Mouse (Mus musculus): ENCODE measurements around the gene Ccdc13.

DNA sequence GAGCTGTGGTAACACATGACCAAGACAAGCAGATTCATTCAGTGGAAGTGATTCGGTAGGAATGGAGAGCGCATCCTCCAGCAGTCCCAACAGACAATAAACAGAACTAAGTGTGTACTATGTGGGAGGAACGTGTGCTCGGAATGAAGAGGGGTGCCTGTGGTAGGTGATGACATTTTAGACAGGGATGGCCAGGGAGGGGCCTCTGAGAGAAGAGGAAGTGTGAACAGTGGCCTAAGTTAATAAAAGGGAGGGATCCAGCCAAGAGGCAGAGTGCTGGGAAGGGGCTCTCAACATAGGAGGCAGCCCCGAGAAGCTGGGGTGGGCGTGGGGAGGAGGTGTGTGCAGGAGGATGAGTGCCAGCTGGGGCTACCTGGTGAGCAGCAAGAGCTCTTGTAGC is 10.9 kb downstream of the Ccdc13 start:
- TF ChIP-seq GATA1 (IDR thresholded peaks at IDR 0.05; ENCODE audit: borderline replicate concordance, low read length) (no peak), FLI1 (IDR thresholded peaks at IDR 0.05; ENCODE audit: low read length) (no peak)

Data from megakaryocyte, embryonic 14.5 days (primary cell).